Mouse (Mus musculus): ENCODE measurements around the gene 1700074P13Rik. TPM values are rescaled to one million over a fixed set of nuclear protein-coding genes. Genes with fewer than 3 reads are reported as not detected.
"Not testable (repeated sequence)": the region's sequence is repeated elsewhere in the genome, so short reads cannot be mapped to it uniquely, and the experiment has no call there.

The 1700074P13Rik gene
- total RNA-seq (2022), result not detected

- DNase-seq, result no peak
These were observed at the start of gene 1700074P13Rik for GRCm38 (mm10) chr6:40940457-40940856. Gene 1700074P13Rik (minus strand): TSS chr6:40940557.

GRCm38 (mm10) chr6:40964454-40964853 is 24.1 kb upstream of the 1700074P13Rik start, which contains the start of gene 1810009J06Rik:
Gene 1810009J06Rik (plus strand): TSS chr6:40964754.
- DNase-seq, result not testable (repeated sequence)

- no peak for DNase-seq
These were observed 13.4 kb upstream of the 1700074P13Rik start for GRCm38 (mm10) chr6:40953716-40954115.

DNA sequence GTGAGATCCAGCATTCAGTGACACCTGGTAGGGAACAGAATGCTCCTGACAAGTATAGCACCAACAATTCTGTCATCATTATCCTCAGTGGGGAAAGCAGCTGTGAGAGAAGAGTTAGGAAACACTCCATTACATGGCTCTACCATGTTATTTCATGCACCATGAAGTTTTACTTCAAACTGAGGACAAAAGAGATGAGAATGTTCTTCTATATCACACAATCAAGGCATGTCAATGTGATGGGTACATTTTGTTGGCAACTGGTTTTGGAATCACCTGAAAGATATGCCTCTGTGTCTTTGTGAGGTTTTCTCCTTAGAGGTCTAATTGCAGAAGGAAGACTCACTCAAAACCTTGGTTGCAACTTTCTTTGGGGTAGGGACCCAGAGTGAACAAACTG is 11.4 kb upstream of the 1700074P13Rik start, which contains the start of gene Gm4744:
Gene Gm4744, minus strand, starts transcription at position 101 of the 400 bp plus-strand sequence.
- DNase-seq, result no peak

GRCm38 (mm10) chr6:40919954-40920353 is 20.4 kb downstream of the 1700074P13Rik start:
- DNase-seq, result no peak

DNA sequence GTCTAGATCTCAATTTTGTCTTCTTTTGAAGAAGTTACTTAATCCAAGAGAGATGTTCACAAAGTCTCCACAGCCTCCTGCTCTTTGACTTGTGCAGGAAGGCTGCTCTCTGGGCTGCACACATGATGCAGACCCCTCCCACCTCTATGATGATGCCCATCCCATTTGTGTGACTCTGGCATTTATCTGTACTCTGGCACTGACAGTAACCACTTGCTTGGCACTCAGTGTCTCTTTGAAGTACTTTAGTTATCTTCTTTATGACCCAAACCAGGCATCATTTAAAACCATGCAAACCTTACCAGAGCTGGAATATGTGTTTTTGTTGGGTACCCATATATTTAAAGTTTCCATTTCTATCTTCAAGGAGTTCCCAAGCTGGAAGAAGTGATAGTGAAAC is 40.1 kb downstream of the 1700074P13Rik start, which contains the start of gene Prss58:
Gene Prss58, minus strand, starts transcription at position 101 of the 400 bp plus-strand sequence.
- no peak for DNase-seq

GRCm38 (mm10) chr6:40894716-40895115 is 45.6 kb downstream of the 1700074P13Rik start:
- no peak for DNase-seq

- DNase-seq, result no peak
These were observed 46.8 kb downstream of the 1700074P13Rik start for GRCm38 (mm10) chr6:40893577-40893976.

- no peak for DNase-seq
These were observed 48.6 kb downstream of the 1700074P13Rik start for GRCm38 (mm10) chr6:40891754-40892153.

DNA sequence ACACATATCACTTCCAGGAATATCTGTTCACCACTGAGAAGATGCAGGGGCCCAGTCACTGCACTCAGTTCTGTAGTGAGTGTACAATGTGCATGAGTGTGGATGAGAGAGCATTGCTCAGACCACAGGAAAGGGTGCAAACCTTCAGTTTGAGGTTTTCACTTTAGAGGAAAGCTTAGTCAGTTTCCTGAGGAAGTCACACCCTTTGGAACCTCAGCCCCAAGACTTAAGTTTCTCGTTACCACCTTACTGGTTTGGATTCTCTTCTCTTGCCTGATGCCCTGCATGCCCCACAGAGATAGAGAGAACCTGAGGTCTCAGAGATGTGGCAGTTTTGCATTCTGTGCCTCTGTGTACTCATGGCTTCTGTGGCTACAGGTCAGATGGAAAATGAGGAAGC is 49.4 kb downstream of the 1700074P13Rik start:
- no peak for DNase-seq

DNA sequence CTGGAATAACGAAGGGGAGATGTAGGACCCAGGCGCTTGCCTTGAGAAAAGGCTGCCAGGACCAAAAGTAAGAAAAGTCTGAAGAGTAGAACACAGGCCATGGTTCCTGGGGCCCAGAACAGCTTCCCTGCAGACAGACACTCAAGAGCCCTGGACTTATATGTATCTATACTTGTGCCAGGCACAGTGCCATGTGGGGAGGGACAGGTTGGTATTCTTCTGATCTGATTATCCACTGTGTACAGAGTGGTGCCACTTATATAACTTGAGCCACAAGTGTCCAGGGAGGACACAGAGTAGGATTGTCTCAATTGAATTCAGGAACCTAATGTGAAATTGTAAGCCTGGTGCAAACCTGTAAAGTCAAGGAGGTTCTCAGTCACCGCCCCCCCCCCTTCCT is 53.0 kb downstream of the 1700074P13Rik start, which contains the start of gene Moxd2:
Gene Moxd2, minus strand, starts transcription at position 101 of the 400 bp plus-strand sequence.
- DNase-seq, result no peak

Other genes with a start within 250 kb of the 1700074P13Rik start
- not detected for gene Moxd2, start 53.1 kb downstream of the 1700074P13Rik start, total RNA-seq (2022)
- gene Prss58, start 40.2 kb downstream of the 1700074P13Rik start, total RNA-seq (2022), result not detected
- not detected for gene Gm4744, start 11.3 kb upstream of the 1700074P13Rik start, total RNA-seq (2022)
- not detected for gene 1810009J06Rik, start 24.2 kb upstream of the 1700074P13Rik start, total RNA-seq (2022)
- gene Gm2663, start 58.9 kb upstream of the 1700074P13Rik start, total RNA-seq (2022), result not detected
- not detected for gene 2210010C04Rik, start 95.0 kb upstream of the 1700074P13Rik start, total RNA-seq (2022)

Measured in adrenal gland, adult 8-10 months (tissue).